ENCODE assay signal across 8 mouse cellular contexts in the genomic region with DNA sequence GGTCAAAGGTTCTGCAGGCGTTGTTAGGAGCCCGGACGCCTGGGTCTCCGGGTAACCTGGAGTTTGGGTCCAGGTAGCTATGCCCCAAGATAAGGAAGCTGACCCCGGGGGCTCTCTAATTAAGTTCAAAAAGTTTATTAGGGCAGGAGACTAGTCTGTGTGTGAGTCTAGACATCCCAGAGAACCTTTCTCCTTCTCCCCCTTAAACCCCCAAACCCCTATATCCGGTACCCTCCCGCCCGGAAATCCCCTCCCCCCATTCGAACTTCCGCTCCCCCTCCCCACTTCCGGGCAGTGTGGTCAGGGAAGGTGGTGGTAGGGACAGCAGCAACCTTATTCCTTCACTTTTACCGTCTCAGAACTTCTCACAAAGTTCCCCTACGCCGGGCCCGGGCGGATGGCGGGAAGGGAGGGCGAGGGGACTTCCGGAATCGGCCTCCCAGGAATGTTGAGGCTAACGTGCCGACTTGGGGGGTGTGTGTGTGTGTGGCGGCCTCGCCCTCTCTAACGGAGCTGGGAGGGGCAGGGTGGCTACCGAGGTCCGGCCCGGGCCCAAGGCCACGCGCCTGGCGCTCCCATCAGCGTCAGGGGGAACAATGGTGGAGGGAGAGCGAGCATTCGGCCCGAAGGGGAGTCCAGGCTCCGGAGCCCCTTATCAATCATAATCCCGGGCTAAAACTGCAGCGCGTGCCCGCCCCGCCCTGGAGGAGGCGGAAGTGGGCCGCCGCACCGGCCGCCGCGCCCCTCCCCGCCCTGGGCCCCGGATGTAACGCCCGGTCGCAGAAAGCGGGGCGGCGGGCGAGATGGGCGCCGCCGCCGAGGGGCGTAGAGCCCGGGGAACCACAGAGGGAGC. TPM values are rescaled to one million over a fixed set of nuclear protein-coding genes. Genes with fewer than 3 reads are reported as not detected.
DNase-seq lines count a peak whose midpoint lies in the region; ATAC-seq and TF ChIP-seq lines count a peak whose summit lies in the region.

No protein-coding gene starts in this region.

- peaks cover 47% of the 10 kb centered on the region for H3K36me3 ChIP-seq in liver, embryonic 13.5 days
- peaks cover 14% of the 10 kb centered on the region for H3K36me3 ChIP-seq in stomach, postnatal 0 days (ENCODE audit: control insufficient read depth, insufficient read depth, low read length)

- no peak; the same call in 1 of the 2 replicates for TF ChIP-seq CTCF in stomach, postnatal 0 days (IDR thresholded peaks at IDR 0.05; ENCODE audit: low read depth)

- H3K9me3 ChIP-seq in liver, embryonic 13.5 days (replicated peaks), result no peaks in the 10 kb centered on the region
- H3K9me3 ChIP-seq in stomach, postnatal 0 days (ENCODE audit: control insufficient read depth, low read length), result no peaks in the 10 kb centered on the region

- DNase-seq in right cerebral cortex, postnatal 14 days, result peak; percentile 63
- no peak for DNase-seq in right cerebral cortex, postnatal 36 days (ENCODE audit: low spot score in 2 of 2)
- DNase-seq in cerebellum, adult 9-11 months, result peak; percentile 75
- DNase-seq in gastrocnemius, postnatal 14 days, result peak; percentile 70
- peak; percentile 87 for DNase-seq in induced T-regulatory cell, adult 2 months (ENCODE audit: low read depth)
- peak; percentile 69 for DNase-seq in liver, embryonic 13.5 days
- peak; percentile 84 for DNase-seq in naive thymus-derived CD4-positive, alpha-beta T cell, adult 2 months (ENCODE audit: low read depth)
- DNase-seq in stomach, postnatal 0 days (ENCODE audit: low spot score), result peak; percentile 83

- H3K4me1 ChIP-seq in liver, embryonic 13.5 days (replicated peaks), result peaks cover 84% of the 10 kb centered on the region
- H3K4me1 ChIP-seq in stomach, postnatal 0 days (replicated peaks; ENCODE audit: control insufficient read depth, insufficient read depth), result peaks cover 5% of the 10 kb centered on the region; the same call in 1 of the 2 replicates

- no peaks in the 10 kb centered on the region for H3K27me3 ChIP-seq in liver, embryonic 13.5 days
- H3K27me3 ChIP-seq in stomach, postnatal 0 days (ENCODE audit: control insufficient read depth, insufficient read depth, low read length), result no peaks in the 10 kb centered on the region

- peak; percentile 63 for ATAC-seq in liver, embryonic 13.5 days (ENCODE audit: low read depth)
- peak; percentile 51 for ATAC-seq in stomach, postnatal 0 days (ENCODE audit: low FRiP score, low TSS enrichment)

- peak overlapping the region; percentile 96 for H3K4me2 ChIP-seq in liver, embryonic 13.5 days
- peak overlapping the region; percentile 90 for H3K4me2 ChIP-seq in stomach, postnatal 0 days (replicated peaks; ENCODE audit: low read depth)

- peak overlapping the region; percentile 99 for H3K9ac ChIP-seq in liver, embryonic 13.5 days
- peak overlapping the region; percentile 99 for H3K9ac ChIP-seq in stomach, postnatal 0 days (ENCODE audit: low read length)

- TF ChIP-seq EP300 in stomach, postnatal 0 days (optimal IDR thresholded peaks at IDR 0.05), result peak; percentile 21

- under 1% methylated on average over 62 of the region's 63 CpGs for WGBS in liver, embryonic 13.5 days (ENCODE audit: insufficient replicate concordance)
- WGBS in stomach, postnatal 0 days, result under 1% methylated on average over 45 of the region's 63 CpGs

- H3K27ac ChIP-seq in liver, embryonic 13.5 days, result peak overlapping the region; percentile 99
- peak overlapping the region; percentile 100 for H3K27ac ChIP-seq in stomach, postnatal 0 days (replicated peaks)

- intact Hi-C loops in gastrocnemius, postnatal 14 days (cut with DNase I; ENCODE audit: low total_unique reads), result no loop called here

- H3K4me3 ChIP-seq in liver, embryonic 13.5 days (replicated peaks), result peak overlapping the region; percentile 100
- peak overlapping the region; percentile 100 for H3K4me3 ChIP-seq in stomach, postnatal 0 days (ENCODE audit: low read depth, low read length)

RNA-seq across cellular contexts. Expression of a gene that starts 0.9 kb away (rescaled TPM):
- 100 to 1,000 TPM; 340 to 388 TPM for total RNA-seq in gastrocnemius, postnatal 14 days (2021)
- polyA plus RNA-seq in liver, embryonic 13.5 days (2015; fragmentation: Nextera tagmentation; extraction: Ambion mirVana), result 1,347 and 1,531 TPM in 2 replicates
- 1,446 and 1,550 TPM in 2 replicates for polyA plus RNA-seq in stomach, postnatal 0 days (2015; fragmentation: Nextera tagmentation; extraction: Ambion mirVana)

RNA-seq across cellular contexts. Expression of a gene that starts 3.4 kb away (rescaled TPM):
- total RNA-seq in gastrocnemius, postnatal 14 days (2021), result 1,000 to 10,000 TPM; 6,763 to 7,262 TPM
- polyA plus RNA-seq in liver, embryonic 13.5 days (2015; fragmentation: Nextera tagmentation; extraction: Ambion mirVana), result 5.5 and 6.7 TPM in 2 replicates
- polyA plus RNA-seq in stomach, postnatal 0 days (2015; fragmentation: Nextera tagmentation; extraction: Ambion mirVana), result 9.6 and 10.8 TPM in 2 replicates

RNA-seq across cellular contexts. Expression of a gene that starts 6.3 kb away (rescaled TPM):
- 100 to 1,000 TPM; 278 to 315 TPM for total RNA-seq in gastrocnemius, postnatal 14 days (2021)
- polyA plus RNA-seq in liver, embryonic 13.5 days (2015; fragmentation: Nextera tagmentation; extraction: Ambion mirVana), result 72.8 and 73.8 TPM in 2 replicates
- 120 and 121 TPM in 2 replicates for polyA plus RNA-seq in stomach, postnatal 0 days (2015; fragmentation: Nextera tagmentation; extraction: Ambion mirVana)

RNA-seq across cellular contexts. Expression of a gene that starts 6.5 kb away (rescaled TPM):
- 10 to 100 TPM; 34.9 to 35.7 TPM for total RNA-seq in gastrocnemius, postnatal 14 days (2021)
- polyA plus RNA-seq in liver, embryonic 13.5 days (2015; fragmentation: Nextera tagmentation; extraction: Ambion mirVana), result 74.2 and 81.0 TPM in 2 replicates
- polyA plus RNA-seq in stomach, postnatal 0 days (2015; fragmentation: Nextera tagmentation; extraction: Ambion mirVana), result 62.8 and 70.5 TPM in 2 replicates

RNA-seq across cellular contexts. Expression of a gene that starts 14.6 kb away (rescaled TPM):
- under 1 TPM in 1 of 2 experiments, not detected in 1; 0.08 TPM for total RNA-seq in gastrocnemius, postnatal 14 days (2021)
- 2.8 and 4.7 TPM in 2 replicates for polyA plus RNA-seq in liver, embryonic 13.5 days (2015; fragmentation: Nextera tagmentation; extraction: Ambion mirVana)
- polyA plus RNA-seq in stomach, postnatal 0 days (2015; fragmentation: Nextera tagmentation; extraction: Ambion mirVana), result 0.06 and 0.07 TPM in 2 replicates

Comparison
In these comparisons a context has a peak if more than half of its experiments do, and no peak if none do; other contexts are left out.
1. DNase-seq: peak in right cerebral cortex, postnatal 14 days (single experiment), cerebellum, adult 9-11 months (single experiment), gastrocnemius, postnatal 14 days (single experiment), induced T-regulatory cell, adult 2 months (single experiment), liver, embryonic 13.5 days (single experiment), naive thymus-derived CD4-positive, alpha-beta T cell, adult 2 months (single experiment) and stomach, postnatal 0 days (single experiment); none in right cerebral cortex, postnatal 36 days (0 of 2).